Mouse (Mus musculus) stomach, embryonic 16.5 days (tissue): ENCODE measurements around the gene Cacnb4. TPM values are rescaled to one million over a fixed set of nuclear protein-coding genes. Genes with fewer than 3 reads are reported as not detected.

Source experiments
- ATAC-seq: fragments of 200-750 bp; cut with Nextera tagmentation; 2 replicates; pipeline ENCODE4 v1.8.0; 2017; ENCODE audit warnings: moderate number of reproducible peaks, moderate TSS enrichment; ENCODE audit not compliant: insufficient read depth, low FRiP score
- H3K27ac ChIP-seq: fragments of 300-500 bp; sonication (generic); 2 replicates; pipeline ENCODE4 v1.5.1; 2014; ENCODE audit warnings: low read length
- H3K27me3 ChIP-seq: fragments of 300-500 bp; sonication (generic); 2 replicates; pipeline ENCODE4 v1.6.1; 2014; ENCODE audit warnings: low read length, control low read depth, mixed read lengths; ENCODE audit not compliant: control insufficient read depth, insufficient read depth
- H3K36me3 ChIP-seq: fragments of 300-500 bp; sonication (generic); 2 replicates; pipeline ENCODE4 v1.6.1; 2014; ENCODE audit warnings: low read length; ENCODE audit not compliant: control insufficient read depth, insufficient read depth
- H3K4me1 ChIP-seq: fragments of 300-500 bp; sonication (generic); 2 replicates; pipeline ENCODE4 v1.6.1; 2014; ENCODE audit warnings: low read length, control low read depth, mixed read lengths; ENCODE audit not compliant: control insufficient read depth, insufficient read depth
- H3K4me2 ChIP-seq: fragments of 300-500 bp; sonication (generic); 2 replicates; pipeline ENCODE4 v1.6.1; 2014; ENCODE audit warnings: low read depth, low read length, mixed read lengths
- H3K4me3 ChIP-seq: fragments of 300-500 bp; sonication (generic); replicated peaks from 2 replicates; pipeline ENCODE4 v1.5.1; 2014; ENCODE audit warnings: mild to moderate bottlenecking, low read length
- H3K9ac ChIP-seq: fragments of 300-500 bp; sonication (generic); 2 replicates; pipeline ENCODE4 v1.6.1; 2014; ENCODE audit warnings: low read length
- H3K9me3 ChIP-seq: fragments of 300-500 bp; sonication (generic); replicated peaks from 2 replicates; pipeline ENCODE4 v1.6.1; 2016; ENCODE audit warnings: low read length, control low read depth; ENCODE audit not compliant: control insufficient read depth
- WGBS: fragments of 180-500 bp; shearing (Covaris S2); extraction: QIAGEN DNeasy Blood & Tissue Kit; methylation state at CpG from one replicate; pipeline ENCODE4 v1.1.7; 2014; 5-methylcytosine and 5-hydroxymethylcytosine counted together
- polyA plus RNA-seq: library from polyadenylated mRNA; unstranded; fragments of >200 nt; fragmentation: Nextera tagmentation; extraction: Ambion mirVana; gene quantifications from 2 replicates; pipeline ENCODE4 v1.2.1, GENCODE M21; 2015

The Cacnb4 gene
- polyA plus RNA-seq, 1 experiment from 2014 or later: 1.1 TPM

GRCm38 (mm10) chr2:52478501-52478900 lies 198.1 kb downstream of the Cacnb4 start:
- H3K4me1 ChIP-seq: no peaks in the 10 kb centered on the region
- no peaks in the 10 kb centered on the region for H3K36me3 ChIP-seq
- H3K27me3 ChIP-seq: no peaks in the 10 kb centered on the region
- no peak overlapping the region for H3K4me2 ChIP-seq
- no peak overlapping the region for H3K27ac ChIP-seq
- ATAC-seq: no peak
- H3K9me3 ChIP-seq: no peaks in the 10 kb centered on the region
- no peak overlapping the region for H3K9ac ChIP-seq
- H3K4me3 ChIP-seq: no peak overlapping the region
- WGBS: 88% methylated on average over 5 of the region's 5 CpGs

DNA sequence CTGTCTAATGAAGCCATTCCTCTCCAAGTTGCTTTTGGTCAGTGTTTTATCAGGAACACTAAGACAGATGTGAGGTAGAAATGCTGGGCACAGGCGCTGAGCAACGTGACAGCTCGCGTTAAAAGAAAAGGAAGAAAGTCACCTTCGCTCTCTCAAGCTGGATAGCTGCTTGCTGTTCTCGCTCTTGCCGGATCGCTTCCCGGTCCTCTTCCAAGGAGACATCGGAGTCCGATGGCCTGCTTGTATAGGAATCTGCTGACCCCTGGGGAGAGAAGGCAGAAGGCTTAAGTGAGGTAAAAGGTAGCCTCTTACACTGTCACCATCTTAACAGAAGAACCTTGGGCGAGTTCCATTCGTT lies 199.1 kb downstream of the Cacnb4 start:
- no peaks in the 10 kb centered on the region for H3K4me1 ChIP-seq
- WGBS: 91% methylated on average over 13 of the region's 13 CpGs
- H3K9me3 ChIP-seq: no peaks in the 10 kb centered on the region
- no peak overlapping the region for H3K4me2 ChIP-seq
- H3K27ac ChIP-seq: no peak overlapping the region
- H3K36me3 ChIP-seq: no peaks in the 10 kb centered on the region
- ATAC-seq: no peak
- H3K9ac ChIP-seq: no peak overlapping the region
- H3K27me3 ChIP-seq: no peaks in the 10 kb centered on the region
- H3K4me3 ChIP-seq: no peak overlapping the region

DNA sequence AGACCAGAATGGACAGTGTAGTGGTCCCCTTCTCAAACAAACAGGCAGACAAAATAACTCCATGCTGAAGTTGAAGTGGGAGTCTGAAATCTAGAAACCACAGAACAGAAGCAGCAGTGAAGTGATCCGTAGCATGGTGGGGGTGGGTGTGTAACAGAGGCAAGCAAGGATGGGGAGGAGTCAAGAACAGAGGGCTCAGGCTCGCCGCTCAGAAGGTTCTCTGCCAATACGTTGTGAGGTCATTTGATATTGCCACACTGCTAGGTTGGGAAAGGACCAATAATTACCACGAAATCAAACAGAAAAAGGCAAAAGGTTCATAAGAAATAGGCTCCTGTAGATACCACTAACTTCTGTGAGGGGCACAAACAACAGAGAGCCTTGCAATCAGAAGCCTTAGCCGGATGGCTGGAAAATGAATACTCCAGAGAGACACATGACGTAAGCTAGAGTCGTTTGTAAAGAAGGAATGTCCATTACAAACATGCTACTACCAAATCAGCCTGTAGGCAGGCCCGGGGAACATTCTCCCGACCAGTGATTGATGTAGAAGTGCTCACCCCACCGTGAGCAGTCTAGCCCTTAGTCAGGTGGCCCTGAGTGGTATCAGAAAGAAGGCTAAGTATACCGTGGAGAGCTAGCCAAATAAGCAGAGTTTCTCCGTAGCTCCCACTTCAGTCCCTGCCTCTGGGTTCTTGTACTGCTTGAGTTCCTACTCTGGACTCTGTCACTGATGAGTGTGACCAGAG lies 199.7 kb downstream of the Cacnb4 start:
- no peak for ATAC-seq

GRCm38 (mm10) chr2:52475854-52476253 lies 200.8 kb downstream of the Cacnb4 start:
- no peaks in the 10 kb centered on the region for H3K36me3 ChIP-seq
- H3K9ac ChIP-seq: no peak overlapping the region
- no peak for ATAC-seq
- 0 out of 2 replicates have a peak, but pooled peaks cover 2% of the 10 kb centered on the region for H3K4me1 ChIP-seq
- 89% methylated on average over 4 of the region's 4 CpGs for WGBS
- no peak overlapping the region for H3K27ac ChIP-seq
- H3K4me3 ChIP-seq: no peak overlapping the region
- no peaks in the 10 kb centered on the region for H3K9me3 ChIP-seq
- H3K27me3 ChIP-seq: no peaks in the 10 kb centered on the region
- H3K4me2 ChIP-seq: no peak overlapping the region

More for the DNA sequence above, 199.7 kb downstream of the Cacnb4 start:
- Histone ChIP-seq H3K9me3 (no peaks in the 10 kb centered on the region), H3K27me3 (no peaks in the 10 kb centered on the region), H3K4me1 (no peaks in the 10 kb centered on the region), H3K27ac (no peak overlapping the region), H3K9ac (no peak overlapping the region), H3K4me2 (no peak overlapping the region), H3K36me3 (no peaks in the 10 kb centered on the region), H3K4me3 (no peak overlapping the region)
- WGBS: 45% methylated on average over 13 of the region's 13 CpGs

GRCm38 (mm10) chr2:52474570-52474969 lies 202.1 kb downstream of the Cacnb4 start:
- Histone ChIP-seq H3K9ac (no peak overlapping the region), H3K36me3 (no peaks in the 10 kb centered on the region), H3K4me3 (no peak overlapping the region), H3K4me2 (no peak overlapping the region), H3K27ac (no peak overlapping the region), H3K4me1 (0 out of 2 replicates have a peak, but pooled peaks cover 2% of the 10 kb centered on the region), H3K27me3 (no peaks in the 10 kb centered on the region), H3K9me3 (no peaks in the 10 kb centered on the region)
- no peak for ATAC-seq
- WGBS: 80% methylated on average over 11 of the region's 11 CpGs

DNA sequence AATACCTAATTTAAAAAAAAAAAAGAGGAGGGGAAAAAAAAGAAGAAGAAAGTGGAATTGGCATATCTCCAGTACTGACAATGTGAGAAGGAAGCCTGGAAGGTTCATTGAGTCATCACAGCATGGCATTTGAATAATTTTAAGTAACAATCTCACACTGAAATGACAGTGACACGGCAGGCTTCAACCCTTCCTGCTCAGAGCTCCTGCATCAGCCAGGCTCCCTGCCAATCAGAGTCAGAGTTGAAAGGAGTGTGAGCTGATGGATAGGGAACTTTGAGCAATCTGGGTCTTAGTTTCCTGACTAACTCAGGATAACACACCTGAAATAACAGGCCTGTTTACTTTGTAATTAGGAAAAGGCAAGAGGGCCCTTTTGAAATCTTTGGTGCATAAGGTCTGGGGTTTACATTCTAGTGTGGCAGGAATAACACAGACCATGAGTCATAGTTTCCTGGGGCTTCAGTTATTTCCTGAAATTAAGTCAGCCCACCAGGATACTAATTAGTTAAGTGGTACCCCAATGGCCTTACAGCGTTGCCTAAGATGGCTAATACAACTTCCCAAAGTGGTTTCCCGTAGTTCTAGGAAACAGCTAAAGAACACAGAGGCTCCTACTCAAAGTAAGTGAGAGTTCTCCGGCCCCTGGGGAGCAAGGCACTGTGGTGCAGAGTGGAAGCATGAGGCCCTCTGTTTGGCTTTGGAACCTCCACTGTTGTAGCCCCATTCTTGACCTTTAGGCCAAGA lies 204.9 kb downstream of the Cacnb4 start:
- no peak; the same call in 1 of the 2 replicates for ATAC-seq
- Histone ChIP-seq H3K4me2 (no peak overlapping the region), H3K9ac (no peak overlapping the region), H3K4me3 (no peak overlapping the region), H3K9me3 (no peaks in the 10 kb centered on the region), H3K36me3 (no peaks in the 10 kb centered on the region), H3K27me3 (no peaks in the 10 kb centered on the region), H3K4me1 (0 out of 2 replicates have a peak, but pooled peaks cover 2% of the 10 kb centered on the region), H3K27ac (no peak overlapping the region)
- WGBS: 34% methylated on average over 4 of the region's 4 CpGs

DNA sequence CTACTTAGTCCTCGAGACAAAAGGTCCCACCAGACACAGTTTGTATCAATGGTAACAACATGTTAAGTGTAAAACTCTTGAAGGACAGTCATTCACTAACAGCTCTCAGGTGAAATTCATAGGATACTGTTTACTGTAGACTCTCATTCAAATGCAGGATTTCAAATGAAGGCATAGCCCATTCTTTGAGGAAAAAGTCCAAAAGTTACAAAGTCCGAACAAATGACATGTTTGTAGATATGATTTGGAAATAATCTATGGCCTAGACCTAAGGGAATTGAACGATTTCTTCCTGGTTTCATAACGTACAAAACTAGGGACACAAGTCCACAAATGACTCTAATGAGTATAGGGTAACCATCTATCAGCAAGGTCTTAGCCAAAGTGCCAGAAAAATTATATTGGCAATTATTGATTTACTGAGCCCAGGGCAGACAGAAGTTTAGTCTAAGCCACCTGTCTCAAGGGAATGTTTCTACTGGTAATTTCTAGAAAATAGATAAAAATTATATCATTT lies 206.5 kb downstream of the Cacnb4 start:
- H3K9ac ChIP-seq: no peak overlapping the region
- H3K4me3 ChIP-seq: no peak overlapping the region
- H3K9me3 ChIP-seq: no peaks in the 10 kb centered on the region
- WGBS: 88% methylated on average over 4 of the region's 4 CpGs
- H3K4me2 ChIP-seq: no peak overlapping the region
- no peak for ATAC-seq
- H3K27ac ChIP-seq: no peak overlapping the region
- H3K36me3 ChIP-seq: no peaks in the 10 kb centered on the region
- no peaks in the 10 kb centered on the region for H3K27me3 ChIP-seq
- H3K4me1 ChIP-seq: 0 out of 2 replicates have a peak, but pooled peaks cover 2% of the 10 kb centered on the region

GRCm38 (mm10) chr2:52467629-52468028 lies 209.0 kb downstream of the Cacnb4 start:
- no peaks in the 10 kb centered on the region for H3K9me3 ChIP-seq
- no peaks in the 10 kb centered on the region for H3K36me3 ChIP-seq
- H3K4me1 ChIP-seq: 0 out of 2 replicates have a peak, but pooled peaks cover 2% of the 10 kb centered on the region
- no peak overlapping the region for H3K9ac ChIP-seq
- 68% methylated on average over 6 of the region's 6 CpGs for WGBS
- ATAC-seq: no peak
- no peak overlapping the region for H3K4me3 ChIP-seq
- H3K27me3 ChIP-seq: no peaks in the 10 kb centered on the region
- no peak overlapping the region for H3K27ac ChIP-seq
- H3K4me2 ChIP-seq: no peak overlapping the region
